Mouse (Mus musculus): ENCODE data around the gene Map3k14. TPM values are rescaled to one million over a fixed set of nuclear protein-coding genes. Genes with fewer than 3 reads are reported as not detected.

Map3k14 gene
- total and polyA plus RNA-seq, 2 experiments from 2014 or later = 1.5 to 6.7 TPM

GRCm38 (mm10) chr11:103264427-103265005, 2.8 kb downstream of the Map3k14 start:
- Histone ChIP-seq H3K4me2 (ENCODE audit: low read depth, low read length) (peak overlapping the region; percentile 90; the same call in 1 of the 2 replicates), H3K4me3 (ENCODE audit: low read length) (no peak overlapping the region), H3K4me1 (ENCODE audit: insufficient read depth, low read length) (peaks cover 20% of the 10 kb centered on the region), H3K27ac (no peak overlapping the region), H3K27me3 (ENCODE audit: insufficient read depth, low read length) (no peaks in the 10 kb centered on the region), H3K36me3 (ENCODE audit: insufficient read depth, low read length) (no peaks in the 10 kb centered on the region), H3K9me3 (ENCODE audit: low read length) (no peaks in the 10 kb centered on the region), H3K9ac (replicated peaks; ENCODE audit: low read length) (no peak overlapping the region)
- TF ChIP-seq CTCF (IDR thresholded peaks at IDR 0.05; ENCODE audit: low read depth) = no peak
- WGBS = 68% methylated on average over 20 of the region's 20 CpGs
- DNase-seq (ENCODE audit: low spot score) = no peak
- ATAC-seq = no peak

- Histone ChIP-seq H3K36me3 (ENCODE audit: insufficient read depth, low read length) (no peaks in the 10 kb centered on the region), H3K9me3 (ENCODE audit: low read length) (no peaks in the 10 kb centered on the region), H3K9ac (replicated peaks; ENCODE audit: low read length) (peak overlapping the region; percentile 21; the same call in 1 of the 2 replicates), H3K27me3 (ENCODE audit: insufficient read depth, low read length) (no peaks in the 10 kb centered on the region), H3K4me1 (ENCODE audit: insufficient read depth, low read length) (peaks cover 20% of the 10 kb centered on the region), H3K4me2 (ENCODE audit: low read depth, low read length) (no peak overlapping the region), H3K4me3 (ENCODE audit: low read length) (no peak overlapping the region), H3K27ac (no peak overlapping the region)
- 29% methylated on average over 10 of the region's 10 CpGs for WGBS
- TF ChIP-seq CTCF (IDR thresholded peaks at IDR 0.05; ENCODE audit: low read depth) = no peak
- no peak for DNase-seq (ENCODE audit: low spot score)
- no peak for ATAC-seq
Observed at GRCm38 (mm10) chr11:103263551-103263950, 3.7 kb downstream of the Map3k14 start.

GRCm38 (mm10) chr11:103262412-103263267, 4.6 kb downstream of the Map3k14 start:
- Histone ChIP-seq H3K9ac (replicated peaks; ENCODE audit: low read length) (peak overlapping the region; percentile 24; the same call in 1 of the 2 replicates), H3K4me2 (ENCODE audit: low read depth, low read length) (no peak overlapping the region)
- no peak for ATAC-seq

GRCm38 (mm10) chr11:103261671-103262411, 5.4 kb downstream of the Map3k14 start:
- H3K4me2 ChIP-seq (ENCODE audit: low read depth, low read length) = no peak overlapping the region
- H3K36me3 ChIP-seq (ENCODE audit: insufficient read depth, low read length) = no peaks in the 10 kb centered on the region
- peak overlapping the region; percentile 24; the same call in 1 of the 2 replicates for H3K9ac ChIP-seq (replicated peaks; ENCODE audit: low read length)
- no peak overlapping the region for H3K4me3 ChIP-seq (ENCODE audit: low read length)
- 78% methylated on average over 7 of the region's 7 CpGs for WGBS
- H3K27ac ChIP-seq = 0 out of 2 replicates have a peak overlapping the region, but pooled peaks have one; percentile 45
- H3K27me3 ChIP-seq (ENCODE audit: insufficient read depth, low read length) = no peaks in the 10 kb centered on the region
- ATAC-seq = no peak
- H3K9me3 ChIP-seq (ENCODE audit: low read length) = no peaks in the 10 kb centered on the region
- H3K4me1 ChIP-seq (ENCODE audit: insufficient read depth, low read length) = peaks cover 17% of the 10 kb centered on the region
- TF ChIP-seq CTCF (IDR thresholded peaks at IDR 0.05; ENCODE audit: low read depth) = no peak; the same call in 1 of the 2 replicates
- DNase-seq (ENCODE audit: low spot score) = no peak

More at GRCm38 (mm10) chr11:103262412-103263267, 4.6 kb downstream of the Map3k14 start:
- Histone ChIP-seq H3K9me3 (ENCODE audit: low read length) (no peaks in the 10 kb centered on the region), H3K27ac (peak overlapping the region; percentile 45; the same call in 1 of the 2 replicates), H3K4me3 (ENCODE audit: low read length) (no peak overlapping the region), H3K4me1 (ENCODE audit: insufficient read depth, low read length) (peaks cover 17% of the 10 kb centered on the region), H3K27me3 (ENCODE audit: insufficient read depth, low read length) (no peaks in the 10 kb centered on the region), H3K36me3 (ENCODE audit: insufficient read depth, low read length) (no peaks in the 10 kb centered on the region)
- WGBS = 60% methylated on average over 20 of the region's 20 CpGs
- no peak for TF ChIP-seq CTCF (IDR thresholded peaks at IDR 0.05; ENCODE audit: low read depth)
- no peak for DNase-seq (ENCODE audit: low spot score)

GRCm38 (mm10) chr11:103260515-103261192, 6.6 kb downstream of the Map3k14 start:
- H3K4me1 ChIP-seq (ENCODE audit: insufficient read depth, low read length) = peaks cover 17% of the 10 kb centered on the region
- no peak for ATAC-seq
- no peak overlapping the region for H3K27ac ChIP-seq
- DNase-seq (ENCODE audit: low spot score) = no peak
- no peaks in the 10 kb centered on the region for H3K36me3 ChIP-seq (ENCODE audit: insufficient read depth, low read length)
- no peak overlapping the region for H3K4me2 ChIP-seq (ENCODE audit: low read depth, low read length)
- H3K9ac ChIP-seq (replicated peaks; ENCODE audit: low read length) = no peak overlapping the region
- no peaks in the 10 kb centered on the region for H3K27me3 ChIP-seq (ENCODE audit: insufficient read depth, low read length)
- 89% methylated on average over 12 of the region's 12 CpGs for WGBS
- no peak overlapping the region for H3K4me3 ChIP-seq (ENCODE audit: low read length)
- no peaks in the 10 kb centered on the region for H3K9me3 ChIP-seq (ENCODE audit: low read length)
- TF ChIP-seq CTCF (IDR thresholded peaks at IDR 0.05; ENCODE audit: low read depth) = no peak

- ATAC-seq (no peak), DNase-seq (ENCODE audit: low spot score) (no peak)
- Histone ChIP-seq H3K4me2 (ENCODE audit: low read depth, low read length) (no peak overlapping the region), H3K4me3 (ENCODE audit: low read length) (no peak overlapping the region), H3K27ac (no peak overlapping the region), H3K4me1 (ENCODE audit: insufficient read depth, low read length) (peaks cover 17% of the 10 kb centered on the region), H3K9me3 (ENCODE audit: low read length) (no peaks in the 10 kb centered on the region), H3K9ac (replicated peaks; ENCODE audit: low read length) (no peak overlapping the region), H3K36me3 (ENCODE audit: insufficient read depth, low read length) (no peaks in the 10 kb centered on the region), H3K27me3 (ENCODE audit: insufficient read depth, low read length) (no peaks in the 10 kb centered on the region)
- WGBS = 94% methylated on average over 5 of the region's 5 CpGs
- no peak for TF ChIP-seq CTCF (IDR thresholded peaks at IDR 0.05; ENCODE audit: low read depth)
Observed at GRCm38 (mm10) chr11:103260034-103260433, 7.2 kb downstream of the Map3k14 start.
